Mouse (Mus musculus) lung, embryonic 15.5 days (tissue): ENCODE data around the gene Rundc3a. TPM values are rescaled to one million over a fixed set of nuclear protein-coding genes. Genes with fewer than 3 reads are reported as not detected.

Experiments
- ATAC-seq: fragments of 200-750 bp; cut with Nextera tagmentation; 2 replicates; pipeline ENCODE4 v1.8.0; 2017; ENCODE audit warnings: moderate number of reproducible peaks, borderline replicate concordance; ENCODE audit not compliant: low FRiP score, low TSS enrichment; ENCODE audit errors: extremely low read depth
- H3K27ac ChIP-seq: fragments of 300-500 bp; sonication (generic); 2 replicates; pipeline ENCODE4 v1.5.1; 2015; ENCODE audit warnings: moderate library complexity, mild to moderate bottlenecking, inconsistent platforms
- H3K27me3 ChIP-seq: fragments of 300-500 bp; sonication (generic); 2 replicates; pipeline ENCODE4 v1.6.1; 2015; ENCODE audit warnings: inconsistent platforms
- H3K36me3 ChIP-seq: fragments of 300-500 bp; sonication (generic); 2 replicates; pipeline ENCODE4 v1.6.1; 2015; ENCODE audit warnings: inconsistent platforms
- H3K4me1 ChIP-seq: fragments of 300-500 bp; sonication (generic); 2 replicates; pipeline ENCODE4 v1.6.1; 2015; ENCODE audit warnings: inconsistent platforms
- H3K4me2 ChIP-seq: fragments of 300-500 bp; sonication (generic); 2 replicates; pipeline ENCODE4 v1.6.1; 2015; ENCODE audit warnings: inconsistent platforms, mild to moderate bottlenecking, moderate library complexity
- H3K4me3 ChIP-seq: fragments of 300-500 bp; sonication (generic); 2 replicates; pipeline ENCODE4 v1.5.1; 2015; ENCODE audit warnings: mild to moderate bottlenecking, inconsistent platforms
- H3K9ac ChIP-seq: fragments of 300-500 bp; sonication (generic); 2 replicates; pipeline ENCODE4 v1.6.1; 2015; ENCODE audit warnings: inconsistent platforms
- H3K9me3 ChIP-seq: fragments of 300-500 bp; sonication (generic); 2 replicates; pipeline ENCODE4 v1.6.1; 2016; ENCODE audit warnings: inconsistent platforms
- WGBS: fragments of 180-500 bp; shearing (Covaris S2); methylation state at CpG from one replicate; pipeline ENCODE4 v1.1.7; 2015; 5-methylcytosine and 5-hydroxymethylcytosine counted together
- polyA plus RNA-seq: library from polyadenylated mRNA; unstranded; fragments of >200 nt; fragmentation: Nextera tagmentation; extraction: Ambion mirVana; gene quantifications from 2 replicates; pipeline ENCODE4 v1.2.1, GENCODE M21; 2015

Gene Rundc3a
- polyA plus RNA-seq, 1 experiment from 2014 or later: 2.0 TPM

GRCm38 (mm10) chr11:102370285-102370684 lies 22.9 kb upstream of the Rundc3a start:
- Histone ChIP-seq H3K9me3 (no peaks in the 10 kb centered on the region), H3K27me3 (no peaks in the 10 kb centered on the region; the same call in 1 of the 2 replicates), H3K4me2 (no peak overlapping the region), H3K4me1 (peaks cover 6% of the 10 kb centered on the region), H3K9ac (no peak overlapping the region), H3K4me3 (no peak overlapping the region), H3K27ac (no peak overlapping the region), H3K36me3 (no peaks in the 10 kb centered on the region)
- WGBS: 34% methylated on average over 7 of the region's 7 CpGs
- ATAC-seq: no peak

DNA sequence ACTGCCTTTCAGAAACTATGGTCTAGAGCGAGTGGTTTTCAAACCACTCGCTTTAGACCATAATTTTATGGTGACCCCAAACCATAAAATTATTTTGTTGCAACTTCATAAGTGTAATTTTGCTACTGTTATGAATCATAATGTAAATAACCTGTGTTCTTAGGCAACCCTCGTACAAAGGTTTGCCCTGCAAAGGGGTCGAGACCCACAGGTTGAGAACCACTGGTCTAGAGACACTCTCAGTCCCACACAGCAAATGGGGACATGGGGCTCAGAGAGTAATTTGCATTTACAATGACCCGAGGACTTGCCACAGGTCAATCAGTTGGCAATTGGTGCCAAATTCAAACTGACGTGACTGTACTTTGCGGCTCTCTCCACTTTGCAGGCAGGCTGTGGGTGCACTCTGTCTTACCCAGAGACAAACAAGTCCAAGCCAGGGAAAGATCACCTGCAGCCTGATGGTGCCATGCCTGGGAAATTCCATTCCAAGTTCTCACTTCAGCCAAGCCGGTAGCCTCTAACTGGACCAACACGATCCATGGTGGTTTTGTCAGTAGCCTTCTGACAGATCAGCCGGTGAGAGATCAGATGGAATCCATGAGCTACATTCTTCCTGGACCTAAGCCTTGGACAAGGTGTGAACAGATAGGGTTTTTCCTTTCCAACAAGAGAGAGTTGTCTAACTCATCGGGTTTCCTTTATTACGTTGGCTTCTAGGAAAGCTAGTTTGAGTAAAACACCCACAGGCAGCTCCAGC lies 21.1 kb upstream of the Rundc3a start:
- Histone ChIP-seq H3K4me1 (peaks cover 19% of the 10 kb centered on the region), H3K27ac (no peak overlapping the region), H3K9me3 (no peaks in the 10 kb centered on the region), H3K27me3 (peaks cover under 1% of the 10 kb centered on the region; the same call in 1 of the 2 replicates), H3K9ac (no peak overlapping the region), H3K4me3 (no peak overlapping the region), H3K36me3 (no peaks in the 10 kb centered on the region), H3K4me2 (no peak overlapping the region)
- ATAC-seq: no peak
- WGBS: 77% methylated on average over 12 of the region's 12 CpGs

DNA sequence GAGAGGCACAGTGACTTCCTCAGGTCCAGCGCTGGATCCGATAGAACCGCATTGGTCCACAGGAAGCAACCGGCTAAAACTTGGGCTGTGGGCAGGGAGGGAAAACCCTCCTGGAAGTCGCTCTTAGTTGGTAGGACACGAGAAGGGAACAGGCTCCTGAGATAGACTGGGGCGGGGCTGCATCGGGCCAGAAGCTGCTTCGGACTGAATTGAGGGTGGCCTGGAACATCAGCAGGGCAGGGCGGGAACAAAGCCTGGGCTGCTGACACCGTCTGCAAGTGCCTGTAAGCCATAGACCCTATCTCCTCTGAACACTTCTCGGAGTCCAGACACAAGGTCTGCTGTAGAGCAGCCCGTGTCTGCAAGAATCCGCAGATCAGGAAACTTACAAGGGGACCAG lies 20.3 kb upstream of the Rundc3a start:
- H3K27ac ChIP-seq: no peak overlapping the region
- peaks cover 3% of the 10 kb centered on the region; the same call in 1 of the 2 replicates for H3K27me3 ChIP-seq
- H3K4me1 ChIP-seq: peaks cover 19% of the 10 kb centered on the region
- peak; percentile 41; the same call in 1 of the 2 replicates for ATAC-seq
- H3K36me3 ChIP-seq: no peaks in the 10 kb centered on the region
- no peak overlapping the region for H3K4me3 ChIP-seq
- no peaks in the 10 kb centered on the region for H3K9me3 ChIP-seq
- no peak overlapping the region for H3K9ac ChIP-seq
- no peak overlapping the region for H3K4me2 ChIP-seq
- 48% methylated on average over 14 of the region's 14 CpGs for WGBS

DNA sequence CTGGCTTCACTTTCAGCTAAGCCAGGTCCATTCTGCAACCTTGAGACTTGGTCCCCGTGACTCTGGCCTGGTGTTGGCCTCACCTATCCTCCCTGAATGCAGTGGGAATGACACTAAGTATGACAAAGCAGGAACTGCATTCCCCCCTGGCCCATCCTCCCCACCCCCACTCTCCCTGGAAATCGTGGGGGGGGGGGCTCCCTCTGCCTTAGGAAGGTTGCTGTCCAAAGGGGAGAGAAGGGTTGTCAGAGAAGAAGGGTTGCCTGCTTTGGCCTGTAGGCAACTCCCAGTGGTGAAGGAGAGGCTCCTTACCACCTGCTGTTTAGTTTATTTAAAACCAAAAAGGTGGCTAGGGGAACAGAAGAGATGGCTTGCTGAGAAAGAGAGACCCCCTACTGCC lies 19.6 kb upstream of the Rundc3a start:
- no peak overlapping the region for H3K9ac ChIP-seq
- ATAC-seq: no peak
- no peaks in the 10 kb centered on the region for H3K36me3 ChIP-seq
- H3K27me3 ChIP-seq: peaks cover 3% of the 10 kb centered on the region; the same call in 1 of the 2 replicates
- no peaks in the 10 kb centered on the region for H3K9me3 ChIP-seq
- no peak overlapping the region for H3K4me3 ChIP-seq
- WGBS: 28% methylated on average over 2 of the region's 2 CpGs
- no peak overlapping the region for H3K4me2 ChIP-seq
- H3K27ac ChIP-seq: no peak overlapping the region
- H3K4me1 ChIP-seq: peaks cover 19% of the 10 kb centered on the region

- H3K4me3 ChIP-seq: no peak overlapping the region
- no peak overlapping the region for H3K9ac ChIP-seq
- H3K27ac ChIP-seq: no peak overlapping the region
- 76% methylated on average over 7 of the region's 7 CpGs for WGBS
- H3K36me3 ChIP-seq: no peaks in the 10 kb centered on the region
- no peak for ATAC-seq
- H3K4me1 ChIP-seq: peaks cover 19% of the 10 kb centered on the region
- H3K27me3 ChIP-seq: peaks cover 3% of the 10 kb centered on the region; the same call in 1 of the 2 replicates
- H3K9me3 ChIP-seq: no peaks in the 10 kb centered on the region
- no peak overlapping the region for H3K4me2 ChIP-seq
Observed at GRCm38 (mm10) chr11:102374108-102374725, 19.0 kb upstream of the Rundc3a start.

DNA sequence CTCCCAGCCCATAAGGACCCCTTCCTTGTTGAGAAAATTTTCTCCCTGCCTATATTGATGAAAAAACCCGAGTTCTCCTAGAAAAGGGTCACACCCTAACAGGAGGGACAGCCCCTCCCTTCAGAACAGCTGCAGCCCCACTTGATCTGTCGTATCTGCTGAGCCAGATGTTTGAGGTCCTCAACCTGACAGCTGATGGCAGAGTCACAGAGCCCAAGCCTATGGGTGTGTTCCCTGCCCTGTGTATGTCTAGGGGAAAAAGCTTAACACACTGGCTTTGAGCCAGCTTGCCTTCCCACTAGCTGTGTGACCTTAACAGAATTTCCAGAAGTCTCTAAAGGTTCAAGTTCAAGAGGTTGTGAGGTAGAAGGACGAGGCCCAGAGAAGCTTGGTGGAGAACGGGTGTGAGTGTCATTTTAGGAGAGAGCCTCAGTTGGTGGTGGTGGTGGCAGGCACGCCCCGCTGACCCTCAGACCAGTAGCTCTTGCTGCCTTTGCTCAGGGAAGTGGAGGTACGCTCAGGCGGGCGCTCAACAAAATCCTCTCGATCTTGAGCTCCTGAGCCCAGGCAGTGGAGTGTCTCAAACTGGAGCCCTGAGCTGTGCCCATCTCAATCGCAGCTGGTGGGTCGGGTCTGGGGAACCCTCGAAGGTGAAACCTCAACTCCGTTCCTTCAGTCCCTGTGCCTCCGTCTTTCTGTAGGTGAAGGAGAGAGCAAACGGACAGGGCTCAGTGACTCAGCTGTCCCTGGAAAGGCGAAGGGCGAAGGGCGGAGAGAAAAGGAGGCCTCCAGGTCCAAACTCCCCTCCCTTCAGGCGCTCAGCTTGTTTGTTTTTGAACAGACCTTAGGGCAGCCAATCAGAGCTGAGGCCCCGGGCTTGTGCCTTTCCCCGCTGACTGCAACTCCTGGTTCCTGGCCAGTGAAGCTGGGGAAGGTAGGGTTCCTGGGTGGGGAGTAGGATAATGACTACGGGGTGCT lies 17.7 kb upstream of the Rundc3a start:
- peaks cover 19% of the 10 kb centered on the region for H3K4me1 ChIP-seq
- no peaks in the 10 kb centered on the region for H3K36me3 ChIP-seq
- no peak overlapping the region for H3K27ac ChIP-seq
- peaks cover 3% of the 10 kb centered on the region; the same call in 1 of the 2 replicates for H3K27me3 ChIP-seq
- 3% methylated on average over 23 of the region's 23 CpGs for WGBS
- ATAC-seq: peak; percentile 73; the same call in 1 of the 2 replicates
- peak overlapping the region; percentile 17 for H3K4me3 ChIP-seq
- no peaks in the 10 kb centered on the region for H3K9me3 ChIP-seq
- H3K9ac ChIP-seq: peak overlapping the region; percentile 28; the same call in 1 of the 2 replicates
- peak overlapping the region; percentile 50 for H3K4me2 ChIP-seq

DNA sequence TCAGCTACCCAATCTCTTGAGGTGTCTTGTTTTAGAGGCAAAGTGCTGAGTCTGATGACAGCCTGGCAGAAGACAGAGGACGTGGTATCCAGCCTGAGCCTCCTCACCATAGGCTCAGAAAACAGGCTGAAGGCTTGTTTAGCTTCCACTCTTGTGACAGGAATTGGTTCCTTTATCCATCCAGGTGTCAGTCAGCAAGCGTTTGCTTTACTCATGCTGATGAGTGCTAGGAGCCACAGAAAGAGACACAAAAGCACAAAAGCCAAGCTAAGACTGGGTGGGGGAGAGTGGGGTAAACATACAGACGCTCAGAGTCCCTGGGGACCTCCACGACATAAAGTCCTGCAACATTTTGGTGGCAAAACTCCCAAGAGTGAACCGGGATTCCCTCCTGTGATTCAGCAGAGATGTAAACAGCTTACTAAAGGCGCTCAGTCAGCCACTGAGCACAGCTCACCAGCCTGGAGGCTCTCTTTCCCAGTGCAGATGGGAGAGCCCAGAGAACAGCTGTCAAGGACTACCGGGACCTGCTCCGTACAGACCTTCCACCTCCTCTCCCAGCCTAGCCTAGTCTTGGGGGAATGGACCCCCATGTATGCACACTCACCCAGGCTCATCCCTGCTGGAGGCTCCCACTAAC lies 16.9 kb upstream of the Rundc3a start:
- peaks cover 3% of the 10 kb centered on the region; the same call in 1 of the 2 replicates for H3K27me3 ChIP-seq
- H3K9ac ChIP-seq: no peak overlapping the region
- H3K4me3 ChIP-seq: no peak overlapping the region
- peak overlapping the region; percentile 50 for H3K4me2 ChIP-seq
- no peak overlapping the region for H3K27ac ChIP-seq
- 15% methylated on average over 8 of the region's 8 CpGs for WGBS
- no peaks in the 10 kb centered on the region for H3K9me3 ChIP-seq
- H3K36me3 ChIP-seq: no peaks in the 10 kb centered on the region
- ATAC-seq: no peak
- H3K4me1 ChIP-seq: peaks cover 19% of the 10 kb centered on the region

DNA sequence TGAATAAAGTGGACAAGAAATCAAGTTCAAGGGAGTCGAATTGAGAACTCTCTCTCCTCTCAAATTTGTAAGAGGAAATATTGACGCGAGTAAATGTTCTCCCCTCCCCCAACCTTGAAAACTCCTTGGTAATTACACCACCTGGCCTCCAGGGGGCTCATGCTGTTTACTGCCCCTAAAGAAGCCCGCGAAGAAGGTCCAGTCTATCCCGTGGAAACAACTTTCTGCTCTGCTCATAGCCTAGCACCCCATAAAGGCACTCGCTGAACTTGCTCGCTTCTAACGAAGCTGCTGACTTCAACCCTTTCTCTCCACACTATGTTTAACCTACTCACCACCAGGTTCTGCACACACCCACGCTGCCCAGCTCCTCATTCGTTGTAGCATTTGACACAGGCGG lies 16.0 kb upstream of the Rundc3a start:
- Histone ChIP-seq H3K4me1 (peaks cover 19% of the 10 kb centered on the region), H3K9ac (no peak overlapping the region), H3K27me3 (peaks cover 3% of the 10 kb centered on the region; the same call in 1 of the 2 replicates), H3K4me2 (no peak overlapping the region), H3K9me3 (no peaks in the 10 kb centered on the region), H3K4me3 (no peak overlapping the region), H3K27ac (no peak overlapping the region), H3K36me3 (no peaks in the 10 kb centered on the region)
- WGBS: 57% methylated on average over 12 of the region's 12 CpGs
- no peak for ATAC-seq

- no peak for ATAC-seq
- Histone ChIP-seq H3K27ac (no peak overlapping the region), H3K9me3 (no peaks in the 10 kb centered on the region), H3K27me3 (peaks cover 3% of the 10 kb centered on the region; the same call in 1 of the 2 replicates), H3K4me3 (no peak overlapping the region), H3K4me2 (no peak overlapping the region), H3K4me1 (peaks cover 15% of the 10 kb centered on the region), H3K36me3 (no peaks in the 10 kb centered on the region), H3K9ac (no peak overlapping the region)
- WGBS: 54% methylated on average over 5 of the region's 5 CpGs
Observed at GRCm38 (mm10) chr11:102380091-102380490, 13.1 kb upstream of the Rundc3a start.

- H3K27me3 ChIP-seq: peaks cover 3% of the 10 kb centered on the region; the same call in 1 of the 2 replicates
- no peaks in the 10 kb centered on the region for H3K9me3 ChIP-seq
- ATAC-seq: no peak
- H3K9ac ChIP-seq: no peak overlapping the region
- H3K27ac ChIP-seq: no peak overlapping the region
- peaks cover 1% of the 10 kb centered on the region for H3K4me1 ChIP-seq
- H3K4me3 ChIP-seq: no peak overlapping the region
- H3K4me2 ChIP-seq: no peak overlapping the region
- H3K36me3 ChIP-seq: no peaks in the 10 kb centered on the region
- 23% methylated on average over 4 of the region's 4 CpGs for WGBS
Observed at GRCm38 (mm10) chr11:102381341-102382100, 11.7 kb upstream of the Rundc3a start.
